Mouse (Mus musculus): ENCODE measurements around the gene A230050P20Rik.

DNA sequence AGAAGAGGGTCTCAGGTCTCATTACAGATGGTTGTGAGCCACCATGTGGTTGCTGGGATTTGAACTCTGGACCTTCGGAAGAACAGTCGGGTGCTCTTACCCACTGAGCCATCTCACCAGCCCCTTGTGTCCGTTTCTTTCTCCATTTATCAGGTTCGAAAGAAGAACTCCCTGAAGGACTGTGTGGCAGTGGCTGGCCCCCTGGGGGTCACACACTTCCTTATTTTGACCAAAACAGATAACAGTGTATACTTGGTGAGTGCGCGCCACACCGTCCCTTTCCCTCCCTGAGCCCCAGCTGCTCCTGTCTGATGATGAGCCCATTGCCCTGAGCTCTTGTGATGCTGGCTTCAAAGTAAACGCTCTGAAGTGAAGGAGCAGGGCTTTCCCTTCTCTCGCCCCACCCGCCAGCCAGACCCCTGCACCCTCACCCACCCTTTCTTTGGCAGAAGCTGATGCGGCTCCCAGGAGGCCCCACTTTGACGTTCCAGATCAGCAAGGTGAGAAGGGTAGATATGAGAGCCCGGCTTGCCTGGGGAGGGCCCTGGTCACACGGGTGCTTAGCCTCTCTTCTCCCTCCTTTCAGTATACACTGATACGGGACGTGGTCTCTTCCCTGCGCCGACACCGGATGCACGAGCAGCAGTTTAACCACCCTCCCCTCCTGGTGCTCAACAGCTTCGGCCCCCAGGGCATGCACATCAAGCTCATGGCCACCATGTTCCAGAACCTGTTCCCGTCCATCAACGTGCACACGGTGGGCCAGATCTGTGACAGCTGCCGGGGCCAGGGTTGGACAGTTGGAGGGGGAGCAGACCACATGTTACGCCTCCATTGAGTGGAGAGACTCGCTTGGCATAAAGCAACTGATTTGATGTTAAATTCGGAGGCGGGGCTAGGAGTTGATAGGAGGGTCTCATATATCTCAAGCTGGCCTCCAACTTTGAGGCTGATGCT, 21.0 kb downstream of the A230050P20Rik start:
- TF ChIP-seq CTCF (conservative IDR thresholded peaks at IDR 0.05; ENCODE audit: insufficient read depth, insufficient read length, low read depth, low read length) (no peak), POLR2A (IDR thresholded peaks at IDR 0.05; ENCODE audit: low read depth, low read length) (no peak)
